Mouse (Mus musculus): Measurements from ENCODE around the gene Bex2.
"Not testable (repeated sequence)": the region's sequence is repeated elsewhere in the genome, so short reads cannot be mapped to it uniquely, and the experiment has no call there.

The Bex2 gene

DNA sequence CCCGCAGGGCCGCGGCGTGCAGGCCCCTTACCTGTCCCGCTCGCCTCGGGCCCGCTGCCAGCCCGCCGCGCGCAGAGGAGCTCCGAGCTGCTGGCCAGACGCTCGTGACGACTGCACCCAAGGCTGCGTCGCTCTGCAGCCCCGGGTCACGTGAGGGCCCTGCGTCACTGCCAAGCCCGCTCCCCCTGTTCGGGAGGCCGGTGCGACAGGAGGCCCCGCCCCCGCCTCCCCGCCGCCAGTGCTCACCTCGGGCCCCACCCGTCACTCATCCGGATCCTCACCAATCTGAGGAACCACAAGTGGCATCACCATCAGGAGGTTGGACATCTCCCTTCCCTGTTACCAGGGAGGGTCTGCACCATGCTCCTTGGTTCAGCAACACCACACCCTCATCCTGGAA lies at the start of gene Bex2:
Bex2 (minus strand) TSS at position 217 of the 400 bp plus-strand sequence.
- DNase-seq (ENCODE audit: low read depth, low spot score) = not testable (repeated sequence)

DNA sequence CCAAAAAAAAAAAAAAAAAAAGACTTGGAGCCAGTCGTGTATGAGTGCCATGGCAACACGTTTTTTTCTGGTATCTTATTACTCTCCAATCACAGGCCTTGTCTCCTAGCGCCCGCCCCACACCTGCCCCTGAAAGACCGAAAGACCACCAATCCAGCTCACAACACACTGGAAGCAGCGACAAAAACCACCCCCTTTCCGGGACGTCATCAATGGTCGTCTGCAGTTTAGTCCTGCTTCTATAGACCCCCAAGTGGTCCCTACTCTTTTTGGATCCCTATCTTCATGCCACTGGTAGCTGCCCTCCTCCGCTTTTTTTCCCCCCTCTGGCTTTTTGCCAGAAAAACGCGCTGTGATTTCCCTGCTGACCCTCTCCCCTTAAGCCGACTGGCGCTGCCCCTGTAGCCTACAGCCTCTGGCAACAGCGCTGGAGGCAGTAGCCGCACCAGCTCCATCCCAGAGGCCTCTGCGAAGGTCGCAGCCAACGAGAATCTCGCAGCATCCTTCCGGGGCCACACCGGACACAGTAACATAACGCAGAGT lies 47.5 kb upstream of the Bex2 start:
- no peak for DNase-seq (ENCODE audit: low read depth, low spot score)

DNA sequence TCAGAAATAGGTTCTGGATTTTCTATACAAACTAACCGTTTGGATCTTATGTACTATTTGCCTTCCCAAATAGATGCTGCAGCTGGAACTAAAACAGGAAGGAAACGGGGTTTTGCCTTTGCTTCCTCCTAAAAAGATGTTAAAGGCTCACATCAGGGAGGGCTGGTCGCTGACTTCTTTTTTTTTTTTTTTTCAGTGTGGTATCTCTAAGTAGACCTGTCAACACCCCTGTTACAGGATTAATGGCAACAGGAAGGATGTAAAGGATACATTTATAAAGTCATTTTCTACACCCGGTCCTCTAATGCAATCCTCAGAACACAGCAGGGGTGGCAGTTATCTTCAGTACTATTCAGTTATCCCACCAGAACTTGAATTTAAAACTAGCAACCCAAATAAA lies 47.0 kb upstream of the Bex2 start:
- no peak for DNase-seq (ENCODE audit: low read depth, low spot score)

DNA sequence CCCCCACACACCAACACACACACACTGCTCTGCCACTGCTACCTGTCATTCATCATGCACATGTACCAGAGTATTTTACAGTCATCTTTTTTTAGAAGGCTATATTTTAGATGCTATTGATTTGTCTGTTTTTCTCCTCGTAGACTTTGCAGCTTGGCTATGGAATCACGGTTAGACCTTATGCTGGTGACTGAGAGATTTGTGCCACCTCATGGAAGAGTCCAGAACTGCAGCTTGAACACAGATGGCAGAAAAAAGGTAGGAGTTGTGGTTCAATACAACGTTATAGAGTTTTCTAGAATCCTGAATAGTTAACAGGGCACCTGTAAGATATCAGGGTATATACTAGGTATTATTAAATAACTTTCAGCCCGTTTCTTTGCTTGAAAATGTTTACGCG lies 39.9 kb upstream of the Bex2 start:
- no peak for DNase-seq (ENCODE audit: low read depth, low spot score)

DNA sequence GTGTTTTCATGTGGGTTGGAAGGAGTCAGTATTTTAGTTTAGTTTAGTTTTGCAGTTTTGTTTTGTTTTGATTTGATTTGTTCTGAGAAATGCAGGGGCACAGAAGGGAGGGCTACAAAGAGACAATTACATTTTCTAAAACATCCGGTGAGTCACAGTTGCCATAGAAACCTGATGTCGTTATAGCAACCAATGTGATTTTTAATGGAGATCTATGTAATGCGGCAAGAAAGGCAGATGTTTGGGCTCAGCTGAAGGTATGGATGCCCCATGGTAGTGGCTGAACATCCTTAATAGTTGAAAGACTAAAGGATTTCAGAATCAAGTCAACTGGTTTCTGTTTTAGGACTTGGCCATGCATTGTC lies 36.7 kb upstream of the Bex2 start:
- DNase-seq (ENCODE audit: low read depth, low spot score) = no peak

DNA sequence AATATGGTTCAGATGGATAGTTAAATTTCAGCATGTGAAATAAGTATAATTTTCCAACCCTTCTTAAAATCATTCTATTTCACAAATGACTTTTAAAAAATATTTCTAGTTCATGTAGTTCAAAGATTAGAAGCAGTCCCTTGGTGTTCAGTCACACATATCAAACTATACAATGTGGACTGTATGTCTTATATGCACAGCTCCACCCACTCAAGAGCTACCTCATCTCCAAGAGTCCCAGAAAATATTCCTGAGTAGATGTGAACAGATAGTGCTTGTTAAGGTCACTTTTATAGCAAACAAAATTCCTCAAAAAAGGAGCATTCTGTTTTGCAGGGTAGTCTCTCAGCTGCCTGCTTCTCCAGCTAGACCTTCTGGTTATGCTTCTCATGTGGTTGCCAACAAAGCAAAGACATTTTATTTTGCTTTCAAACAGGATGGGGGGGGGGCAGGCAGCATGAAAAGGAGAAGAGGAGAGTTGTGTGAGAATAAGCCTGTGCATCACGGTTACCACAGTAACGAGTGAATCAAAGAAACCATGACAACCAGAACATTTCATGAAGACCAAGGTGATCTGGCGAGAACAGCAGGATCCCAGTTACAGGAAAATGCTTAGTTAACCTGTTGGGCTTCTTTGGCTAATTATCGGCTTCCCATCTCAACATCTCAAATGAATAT lies 36.1 kb upstream of the Bex2 start:
- no peak for DNase-seq (ENCODE audit: low read depth, low spot score)

DNA sequence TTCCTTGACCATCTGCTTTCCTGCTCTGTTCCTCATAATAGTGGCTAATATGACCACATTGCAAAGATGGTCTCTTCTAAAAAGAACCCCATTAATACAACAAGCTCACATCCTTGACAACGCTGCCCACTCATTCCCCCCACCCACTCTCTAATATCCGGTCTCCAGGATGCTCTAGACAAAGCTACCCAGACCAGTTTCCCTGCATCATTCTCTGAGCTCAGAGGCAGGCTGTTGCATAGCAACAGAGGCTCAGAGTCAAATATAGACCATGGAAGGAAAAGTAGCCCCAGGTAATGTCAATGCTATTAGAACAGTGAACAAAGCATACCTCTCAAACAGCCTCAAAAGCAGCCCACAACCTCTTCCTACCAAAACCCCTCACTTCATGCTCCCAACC lies 26.4 kb upstream of the Bex2 start:
- DNase-seq (ENCODE audit: low read depth, low spot score) = no peak

DNA sequence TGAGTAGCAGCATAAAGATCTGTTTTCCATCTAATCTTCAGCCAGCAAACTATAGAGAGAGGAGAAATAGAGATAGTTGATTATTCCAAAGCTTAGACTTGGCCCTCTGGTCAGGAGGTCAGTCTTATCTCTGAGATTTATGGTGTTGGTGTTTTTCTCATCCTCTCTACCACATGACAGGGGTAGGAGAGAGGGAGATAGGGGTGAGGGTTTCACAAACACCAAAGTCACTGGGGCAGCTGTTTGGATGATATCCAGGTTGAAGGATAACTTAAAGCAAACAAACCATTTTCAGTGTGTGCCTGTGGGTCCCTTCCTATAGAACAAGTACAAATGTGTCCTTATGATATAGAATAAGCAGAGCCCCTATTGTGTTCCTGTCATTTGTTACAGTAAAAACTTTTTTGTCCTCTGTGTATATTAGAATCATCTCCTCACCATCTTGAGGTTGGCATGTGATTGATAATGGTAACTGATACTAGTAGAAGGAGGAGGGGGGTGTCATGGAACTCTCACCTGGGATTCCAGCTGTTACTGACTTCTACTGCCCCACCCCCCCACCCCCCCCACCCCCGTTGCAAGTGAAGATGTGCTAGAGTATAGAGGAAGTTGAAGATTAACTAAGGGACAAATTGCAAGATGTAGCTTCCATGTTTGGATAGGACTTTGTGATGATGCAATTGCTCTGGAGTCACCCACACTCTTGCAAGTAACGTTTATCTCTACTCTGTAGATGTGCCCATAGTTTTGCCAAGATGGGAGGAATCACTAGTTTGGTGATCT lies 24.7 kb upstream of the Bex2 start:
- no peak for DNase-seq (ENCODE audit: low read depth, low spot score)

DNA sequence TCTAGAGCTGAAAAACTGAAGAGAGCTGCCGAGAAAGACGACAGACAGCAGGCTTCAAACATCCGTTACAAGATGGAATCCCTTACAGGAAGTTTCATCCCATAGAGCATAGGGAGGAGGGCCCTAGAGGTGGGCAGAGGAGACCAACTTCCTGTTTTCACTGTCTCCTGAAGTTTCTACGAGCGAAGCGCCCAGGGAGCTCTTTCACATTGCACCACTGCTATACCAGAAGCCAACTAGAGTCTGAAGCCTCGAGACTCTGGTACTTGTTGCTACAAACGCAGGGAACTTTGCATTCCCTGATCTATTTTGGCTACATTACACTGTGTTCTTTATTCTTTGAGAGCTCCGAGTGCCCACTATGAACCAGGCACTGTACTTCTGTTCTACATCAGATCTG lies 17.1 kb upstream of the Bex2 start, which contains the start of gene Nxf3:
Nxf3 (minus strand) TSS at position 101 of the 400 bp plus-strand sequence.
- no peak for DNase-seq (ENCODE audit: low read depth, low spot score)

DNA sequence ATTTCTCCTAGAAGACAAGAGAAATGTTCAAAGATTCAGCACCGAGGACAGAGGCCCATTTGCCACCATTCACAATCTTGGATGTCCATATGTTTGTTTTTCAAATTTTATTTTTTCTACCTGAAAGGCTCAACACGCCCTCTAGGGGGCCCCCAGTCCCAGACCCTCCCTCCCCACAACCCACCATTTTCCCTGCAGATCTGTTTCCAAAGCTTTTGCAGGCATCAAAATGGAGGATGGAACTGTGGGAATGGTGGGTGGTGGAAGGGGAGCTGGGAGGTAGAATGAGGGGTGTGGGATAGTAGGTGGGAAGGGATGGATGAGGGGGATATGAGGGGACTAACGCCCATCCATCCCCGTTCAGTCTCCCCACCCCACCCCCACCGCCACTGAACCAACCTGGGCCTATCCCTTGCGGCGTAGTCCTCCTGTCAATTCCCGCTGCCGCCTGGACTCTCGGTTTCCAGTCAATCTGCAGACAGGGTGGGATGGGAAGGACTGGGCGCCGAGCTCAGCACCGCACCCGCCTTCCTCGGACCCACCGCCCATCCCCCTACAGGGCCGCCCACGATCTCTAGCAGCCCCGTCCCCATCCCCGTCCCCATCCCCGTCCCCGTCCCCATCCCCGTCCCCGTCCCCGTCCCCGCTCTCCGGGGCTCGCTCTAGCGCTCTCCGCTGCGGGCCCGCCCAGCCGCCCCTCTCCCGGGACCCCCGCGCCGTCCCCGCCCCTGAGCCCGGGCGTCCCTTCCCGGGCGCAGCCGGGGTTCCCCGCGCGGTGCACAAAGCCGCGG lies 640 bp downstream of the Bex2 start:
- DNase-seq (ENCODE audit: low read depth, low spot score) = not testable (repeated sequence)

DNA sequence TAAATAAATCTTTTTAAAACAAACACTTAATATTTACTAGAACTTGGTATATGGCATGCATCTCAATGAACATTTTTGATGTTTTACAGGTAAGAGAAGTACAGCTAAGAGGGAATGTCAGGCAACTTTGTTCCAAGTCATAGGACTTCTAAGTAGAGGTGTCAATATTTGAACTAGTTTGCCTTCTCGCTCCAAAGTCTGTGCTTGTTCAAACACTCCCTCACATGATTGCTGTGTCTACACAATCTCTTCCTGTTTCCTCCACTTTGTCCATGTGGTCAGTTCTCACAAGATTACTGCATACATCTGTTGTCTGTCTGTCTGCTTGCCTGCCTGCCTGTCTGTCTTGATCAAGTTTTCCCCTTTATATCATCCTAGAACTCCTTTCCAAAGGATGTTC lies 7.3 kb downstream of the Bex2 start:
- DNase-seq (ENCODE audit: low read depth, low spot score) = no peak

DNA sequence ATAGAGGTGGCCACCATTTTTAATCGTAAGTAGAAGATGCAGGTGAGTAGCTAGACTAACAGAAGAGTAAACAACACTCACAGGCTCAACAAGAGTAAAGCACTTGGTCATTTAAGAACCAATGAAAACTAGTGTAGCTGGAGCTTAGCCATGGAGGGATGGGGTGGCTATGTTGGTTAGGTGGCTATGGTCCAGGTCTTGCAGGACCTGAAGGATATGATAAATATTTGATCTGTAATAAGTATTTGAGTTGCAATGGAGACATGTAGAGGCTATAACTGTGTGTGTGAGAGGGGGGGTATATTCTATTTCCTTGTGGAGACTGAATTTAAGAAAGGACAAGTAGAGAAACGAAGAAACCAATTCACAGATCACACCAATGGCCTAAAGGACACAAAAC lies 16.8 kb downstream of the Bex2 start:
- no peak for DNase-seq (ENCODE audit: low read depth, low spot score)

DNA sequence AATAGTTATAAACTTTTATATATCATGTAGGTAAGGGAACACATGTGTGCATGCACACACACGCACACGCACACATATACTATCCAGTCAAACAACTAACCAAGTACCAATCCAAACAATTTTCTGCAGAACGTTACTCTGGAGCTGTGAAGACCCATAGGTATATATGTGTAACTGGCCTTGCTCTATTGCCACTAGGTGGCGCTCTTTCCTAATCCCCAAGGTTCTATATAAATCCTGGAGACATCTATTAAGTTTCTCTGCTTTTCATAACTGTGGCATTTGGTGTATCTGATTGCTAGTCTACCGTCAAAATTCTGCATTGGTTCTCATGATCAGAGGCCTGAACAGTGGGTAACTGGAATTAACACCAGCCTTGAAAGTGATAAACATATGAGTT lies 20.5 kb downstream of the Bex2 start:
- DNase-seq (ENCODE audit: low read depth, low spot score) = peak; percentile 57

DNA sequence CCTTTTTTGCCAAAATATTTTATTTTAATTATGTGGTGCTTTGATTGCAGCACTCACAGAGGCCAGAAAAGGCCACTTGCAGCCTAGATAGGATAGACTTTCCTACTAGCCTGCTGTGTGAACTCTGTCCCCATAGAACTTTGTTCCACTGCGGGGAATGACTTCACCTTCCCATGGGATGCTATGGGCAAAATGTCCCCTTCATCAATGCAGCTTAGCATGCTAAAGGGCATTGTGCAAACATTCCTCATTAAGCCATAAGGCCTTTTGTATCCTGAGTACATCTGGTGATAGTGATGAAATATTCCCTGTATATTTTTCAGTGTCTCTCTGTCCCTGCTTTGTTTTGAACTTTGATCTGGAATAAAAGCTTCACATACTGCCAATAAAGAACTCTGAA lies 24.3 kb downstream of the Bex2 start:
- no peak for DNase-seq (ENCODE audit: low read depth, low spot score)

DNA sequence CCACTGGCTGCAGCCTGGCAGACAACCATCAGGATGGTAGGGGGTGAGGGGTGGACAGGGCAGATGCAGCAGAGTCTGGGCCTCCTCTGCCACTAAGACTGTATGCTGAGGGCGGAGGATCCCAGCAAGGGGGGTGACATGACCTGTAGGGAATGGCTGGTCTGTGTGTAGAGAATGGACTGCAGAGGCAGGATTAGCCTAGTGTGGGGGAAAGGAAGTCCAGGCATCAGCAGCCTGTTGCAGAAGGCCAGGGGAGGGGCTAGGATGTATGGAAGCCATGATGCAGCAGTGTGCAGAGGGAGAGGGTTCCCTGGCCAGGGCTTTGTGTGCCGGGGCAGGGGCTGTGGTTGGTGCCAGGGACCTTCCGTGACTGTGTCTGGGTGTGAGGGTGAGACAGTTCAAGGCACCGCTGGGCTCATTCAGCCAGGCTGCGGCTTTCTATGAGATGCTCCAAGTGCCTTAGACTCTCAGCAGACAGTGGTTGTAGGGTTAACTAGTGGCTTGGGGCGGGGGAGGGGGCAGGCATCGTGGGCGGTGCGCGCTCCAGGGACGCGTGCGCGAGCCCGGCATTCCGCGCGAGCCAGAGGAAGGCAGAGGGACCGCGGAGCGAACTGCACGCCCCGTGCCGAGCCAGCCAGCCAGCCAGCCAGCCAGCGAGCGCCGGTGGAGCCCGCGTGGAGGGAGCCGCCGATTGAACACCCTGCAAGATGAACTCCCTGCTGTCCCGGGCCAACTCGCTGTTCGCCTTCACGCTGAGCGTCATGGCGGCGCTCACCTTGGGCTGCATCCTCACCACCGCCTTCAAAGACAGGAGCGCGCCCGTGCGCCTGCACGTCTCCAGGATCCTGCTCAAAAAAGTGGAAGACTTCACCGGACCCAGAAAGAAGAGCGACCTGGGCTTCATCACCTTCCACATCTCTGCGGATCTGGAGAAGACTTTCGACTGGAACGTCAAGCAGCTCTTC lies 35.0 kb downstream of the Bex2 start, which contains the start of gene Arxes1:
Arxes1 (plus strand) TSS at position 569 of the 965 bp plus-strand sequence.
- DNase-seq (ENCODE audit: low read depth, low spot score) = not testable (repeated sequence)

DNA sequence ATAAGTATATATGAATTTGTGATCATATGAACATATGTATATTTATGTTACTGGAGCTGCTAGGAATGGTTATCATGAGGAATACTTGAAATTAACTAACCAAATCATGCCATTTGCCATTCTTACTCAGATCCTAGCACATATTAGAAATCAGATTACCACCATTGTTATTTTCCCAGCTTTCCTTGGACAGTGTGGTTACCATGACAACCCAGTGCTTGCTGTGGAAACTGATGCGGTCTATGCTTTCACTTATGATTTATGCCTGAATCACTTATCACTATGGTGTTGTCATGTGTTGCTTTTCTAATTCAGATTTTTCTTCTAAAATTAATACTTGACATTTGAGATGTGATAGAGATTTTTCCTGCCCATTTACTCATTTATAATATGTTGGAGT lies 37.7 kb downstream of the Bex2 start:
- no peak for DNase-seq (ENCODE audit: low read depth, low spot score)

Measured in retina, adult 2 months (tissue).